Mouse (Mus musculus) ovary, postnatal 36 days (tissue): ENCODE measurements around the gene Cap2.

ENCODE experiments used
- DNase-seq: peaks from one replicate; pipeline ENCODE4 v3.0.0; 2022; ENCODE audit warnings: low spot score, mixed read lengths

Cap2 gene

DNA sequence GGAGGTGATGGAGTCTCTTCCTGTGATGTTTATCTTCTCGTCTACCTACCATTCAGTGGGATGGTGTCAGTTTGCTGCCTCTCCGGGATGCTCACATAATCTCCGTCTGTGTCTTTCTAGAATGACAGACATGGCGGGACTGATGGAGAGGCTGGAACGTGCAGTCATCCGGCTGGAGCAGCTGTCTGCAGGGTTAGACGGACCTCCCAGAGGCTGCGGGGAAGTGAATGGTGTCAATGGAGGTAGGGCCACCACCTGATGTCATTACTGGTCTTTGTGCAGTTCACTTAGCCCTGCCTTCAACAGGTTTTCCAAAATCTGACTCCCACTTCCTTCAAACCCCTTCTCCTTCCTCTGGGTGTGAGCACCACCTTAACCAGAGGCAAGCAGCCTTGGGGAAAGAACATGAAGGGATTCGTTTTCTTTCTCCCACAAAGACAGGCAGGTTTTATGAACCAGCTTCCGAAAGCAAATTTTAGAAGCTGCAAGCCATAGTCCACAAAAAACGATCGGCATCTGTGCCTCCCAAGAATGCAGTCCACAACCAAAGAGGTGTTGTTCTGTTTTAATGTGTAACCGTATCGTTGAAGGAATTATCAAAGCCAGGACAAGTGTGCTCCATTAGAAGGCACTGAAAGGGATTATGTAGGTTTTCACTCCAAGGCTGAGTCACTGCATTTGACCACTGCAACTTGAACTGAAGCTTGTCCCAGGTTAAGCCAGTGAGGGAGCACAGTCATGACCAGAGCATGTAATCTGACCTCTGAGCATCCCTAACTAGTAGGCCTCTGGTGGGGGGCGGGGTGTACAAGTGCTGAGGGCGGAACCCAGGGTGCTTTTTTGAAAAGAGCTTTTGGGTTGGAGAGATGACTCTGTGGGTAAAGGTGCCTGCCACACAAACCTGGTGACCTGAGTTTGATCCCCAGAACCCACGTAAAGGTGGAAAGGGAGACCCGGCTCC, 23.9 kb downstream of the Cap2 start:
- no peak for DNase-seq

DNA sequence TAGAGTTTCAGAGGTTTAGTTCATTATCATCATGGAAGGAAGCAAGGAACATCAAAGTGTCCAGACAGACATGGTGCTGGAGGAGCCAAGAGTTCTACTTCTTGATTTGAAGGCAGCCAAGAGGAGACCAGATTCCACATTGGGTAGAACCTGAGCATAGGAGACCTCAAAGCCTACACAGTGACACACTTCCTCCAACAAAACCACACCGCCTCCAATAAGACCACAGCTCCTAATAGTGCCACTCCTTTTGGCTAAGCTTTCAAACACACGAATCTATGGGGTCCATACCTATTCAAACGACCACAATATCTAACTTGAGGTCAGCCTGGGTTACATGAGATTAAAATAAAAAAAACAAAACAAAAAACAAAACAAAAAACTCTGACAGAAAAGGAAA, 25.0 kb downstream of the Cap2 start:
- DNase-seq: no peak

DNA sequence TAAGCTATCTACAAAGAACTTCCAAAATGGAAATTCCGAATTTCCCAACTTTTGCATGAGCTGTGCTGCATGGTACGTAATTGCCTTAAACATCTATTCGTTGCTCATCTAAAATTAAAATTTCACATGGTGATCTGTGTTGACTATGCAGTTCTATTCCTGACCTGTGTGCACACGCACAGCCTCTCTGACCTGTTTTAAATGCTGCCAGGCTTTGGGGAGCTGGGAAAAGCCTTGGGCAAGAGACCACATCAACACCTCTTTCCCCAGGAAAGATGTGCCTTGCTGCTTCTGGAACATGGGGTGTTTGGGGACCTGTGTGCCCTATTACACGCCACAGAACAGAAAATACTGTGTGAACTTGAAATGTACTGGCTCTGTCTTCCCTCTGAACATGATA, 25.7 kb downstream of the Cap2 start:
- no peak for DNase-seq

DNA sequence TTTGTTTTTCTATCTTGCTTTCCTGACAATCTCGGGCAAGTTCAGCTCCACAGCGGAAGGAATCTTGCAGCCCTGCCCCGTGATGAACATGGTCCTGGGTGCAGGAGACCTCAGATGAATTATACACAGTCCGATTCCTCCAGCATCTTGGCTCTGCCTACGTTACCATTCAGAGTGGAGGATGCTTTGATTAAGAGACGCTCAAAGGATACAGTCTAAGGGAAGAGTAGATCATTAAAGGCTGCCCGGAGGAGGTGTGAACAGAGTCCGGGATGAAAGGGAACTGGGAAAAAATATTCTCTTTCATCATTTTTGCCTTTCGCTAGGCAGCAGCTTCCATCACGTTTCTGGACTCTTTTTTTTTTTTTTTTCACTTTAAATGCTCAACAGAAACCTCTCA, 27.4 kb downstream of the Cap2 start:
- no peak for DNase-seq

DNA sequence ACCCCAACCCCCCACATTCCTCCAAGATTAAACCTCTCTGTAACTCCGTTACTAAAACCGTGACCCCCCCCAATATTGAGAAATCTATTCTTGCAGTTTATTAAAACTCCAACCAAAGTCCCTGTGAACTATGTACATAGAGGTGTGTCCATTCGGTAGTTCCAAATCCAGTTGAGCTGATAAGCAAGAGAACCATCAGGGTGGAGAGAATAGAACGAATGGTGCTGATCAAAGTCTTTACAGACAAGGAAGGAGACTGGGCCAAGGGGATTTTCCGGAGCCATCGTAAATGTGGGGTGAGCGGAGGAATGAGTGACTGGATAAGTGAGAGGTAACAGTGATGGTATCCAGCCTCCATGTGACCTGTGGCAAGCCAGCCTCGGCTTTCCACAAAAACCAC, 28.9 kb downstream of the Cap2 start:
- no peak for DNase-seq

DNA sequence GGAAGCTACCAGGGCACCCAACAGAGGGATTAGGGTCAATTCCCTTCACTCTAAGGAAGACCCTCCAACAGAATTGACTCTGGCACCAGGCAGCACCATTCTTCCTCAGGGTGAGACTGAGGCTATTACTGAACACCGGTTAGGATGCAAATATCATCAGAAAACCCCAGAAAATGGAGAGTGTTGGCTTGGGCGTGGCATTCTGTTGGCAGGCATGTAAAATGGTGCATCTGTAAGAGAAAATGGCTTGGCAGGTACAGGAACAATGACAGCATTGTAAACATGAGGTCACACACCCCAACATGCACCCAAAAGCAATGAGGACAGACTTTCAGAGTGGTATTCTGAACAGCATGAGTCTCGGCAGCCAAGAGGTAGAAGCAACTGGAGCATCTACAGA, 30.0 kb downstream of the Cap2 start:
- DNase-seq: no peak

DNA sequence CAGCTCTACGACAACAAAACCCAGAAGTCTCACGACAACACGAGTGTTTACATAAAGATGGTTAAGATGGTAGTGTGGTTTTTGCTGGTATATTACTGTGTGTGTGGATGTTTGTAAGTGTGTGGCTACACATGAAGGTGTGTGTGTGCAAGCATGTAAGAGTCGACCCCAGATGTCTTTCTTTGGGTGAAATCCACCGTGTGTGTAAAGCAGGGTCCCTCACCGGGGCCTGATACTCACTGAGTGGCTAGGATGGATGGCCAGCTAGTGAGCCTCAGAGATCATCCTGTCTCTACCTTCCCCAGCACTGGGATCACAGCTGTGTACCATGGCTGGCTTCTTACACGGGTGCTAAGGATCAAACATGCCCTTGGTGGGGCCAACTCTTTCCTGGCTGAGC, 30.6 kb downstream of the Cap2 start:
- DNase-seq: no peak

DNA sequence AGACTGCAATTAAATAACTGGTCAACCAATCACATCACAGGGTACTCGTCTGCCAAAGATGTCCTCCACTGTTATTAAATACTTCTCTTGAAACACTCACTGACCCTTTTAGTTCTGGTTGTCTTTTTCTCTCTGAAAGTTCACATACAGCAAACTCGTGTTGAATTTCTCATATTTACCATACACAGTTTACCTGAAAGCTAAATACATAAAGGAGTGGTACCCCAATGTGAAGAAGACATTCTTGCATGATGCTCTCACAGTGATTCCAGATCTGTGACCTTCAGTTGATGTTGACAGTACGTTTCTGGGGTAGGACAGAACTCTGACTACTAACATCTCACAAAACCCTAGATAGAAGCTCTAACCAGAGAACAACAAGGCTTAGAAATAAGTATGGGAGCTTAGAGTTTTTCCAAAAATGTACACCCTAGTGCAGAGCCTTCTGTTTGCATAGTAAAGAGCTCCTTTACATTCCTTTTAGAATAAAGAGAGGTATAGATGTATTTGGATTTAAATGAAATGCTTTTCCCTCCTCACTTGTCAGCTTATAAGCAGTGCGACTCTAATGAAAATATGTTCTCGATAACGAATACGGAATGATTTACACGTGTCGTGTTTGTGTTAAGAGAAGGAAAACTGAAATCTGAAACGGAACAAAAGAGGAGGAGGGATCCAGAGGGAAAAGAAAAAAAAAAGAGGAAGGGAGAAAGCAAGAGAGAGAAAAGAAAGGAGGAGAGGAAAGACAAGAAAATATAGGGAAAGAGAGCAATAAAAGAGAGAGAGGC, 31.9 kb downstream of the Cap2 start:
- no peak for DNase-seq

DNA sequence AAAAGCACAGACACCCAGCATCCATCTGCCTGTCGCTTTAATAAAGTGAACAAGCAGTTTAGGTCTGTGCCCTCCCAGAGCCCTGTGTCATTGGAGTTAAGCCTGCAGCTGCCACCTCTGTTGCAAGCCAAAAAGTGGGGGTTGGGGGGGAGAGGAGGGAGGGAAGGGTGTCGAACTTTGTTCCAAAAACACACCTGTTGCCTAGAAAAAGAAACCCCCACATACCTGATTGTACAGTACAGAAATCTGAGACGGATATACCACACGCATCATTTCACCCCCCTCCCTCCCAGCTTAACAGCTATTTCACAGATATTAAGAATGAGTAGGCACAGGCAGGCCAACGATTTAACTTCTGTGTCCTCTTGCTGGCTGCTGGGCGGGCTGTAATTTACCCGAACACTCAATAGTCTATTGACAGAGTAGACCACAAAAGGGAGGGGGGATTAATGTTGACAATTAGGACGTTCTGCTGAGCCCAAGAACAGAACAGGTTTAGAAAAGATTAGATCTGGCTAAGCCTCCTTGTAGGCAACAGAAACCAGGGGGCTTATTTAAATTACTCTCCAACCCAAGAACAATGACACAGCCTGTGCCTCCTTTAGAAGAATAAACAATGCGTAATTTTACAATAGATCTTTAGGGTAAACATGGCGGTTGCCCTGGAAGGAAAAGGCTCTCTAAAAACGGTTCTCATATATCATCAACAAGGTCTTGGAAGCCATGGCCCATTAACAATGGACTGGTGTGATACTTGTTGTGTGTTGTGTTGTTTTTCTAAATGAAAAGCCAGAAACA, 32.7 kb downstream of the Cap2 start:
- no peak for DNase-seq

DNA sequence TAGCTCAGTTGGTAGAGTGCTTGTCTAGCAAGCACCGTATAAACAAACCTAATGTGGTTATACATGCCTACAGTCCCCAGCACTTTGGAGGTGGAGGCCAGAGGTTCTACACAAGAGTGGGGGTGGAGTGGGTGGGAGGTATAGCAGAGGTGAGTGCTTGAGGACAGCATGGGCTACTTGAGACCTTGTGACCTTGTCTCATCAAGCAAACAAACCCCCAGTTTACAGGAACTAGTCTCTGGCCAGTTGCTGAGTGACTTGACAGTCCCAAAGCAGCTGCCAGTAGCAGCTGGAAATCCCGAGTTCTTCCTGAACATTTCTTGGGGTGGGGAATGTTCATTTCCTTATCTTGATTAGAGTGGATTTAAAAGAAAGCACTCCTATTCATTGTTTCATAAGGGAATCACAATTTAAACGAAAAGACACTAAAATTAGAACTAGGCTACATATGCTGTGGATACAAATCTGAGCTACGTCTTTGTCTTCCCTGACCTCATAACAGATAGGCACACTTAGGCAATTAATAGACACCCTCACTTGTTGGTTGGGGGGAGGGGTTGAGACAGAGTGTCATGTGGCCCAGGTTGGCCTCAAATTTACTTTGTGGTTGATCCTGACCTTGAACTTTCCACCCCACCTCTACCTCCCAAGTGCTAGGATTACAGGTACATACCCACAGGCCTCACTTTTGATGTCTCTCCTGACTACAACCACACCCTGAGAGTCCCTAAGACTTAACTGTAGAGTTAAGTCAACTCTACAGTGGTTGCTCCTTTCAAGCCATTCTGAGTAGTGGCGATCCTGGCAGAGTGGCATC, 33.5 kb downstream of the Cap2 start:
- no peak for DNase-seq

DNA sequence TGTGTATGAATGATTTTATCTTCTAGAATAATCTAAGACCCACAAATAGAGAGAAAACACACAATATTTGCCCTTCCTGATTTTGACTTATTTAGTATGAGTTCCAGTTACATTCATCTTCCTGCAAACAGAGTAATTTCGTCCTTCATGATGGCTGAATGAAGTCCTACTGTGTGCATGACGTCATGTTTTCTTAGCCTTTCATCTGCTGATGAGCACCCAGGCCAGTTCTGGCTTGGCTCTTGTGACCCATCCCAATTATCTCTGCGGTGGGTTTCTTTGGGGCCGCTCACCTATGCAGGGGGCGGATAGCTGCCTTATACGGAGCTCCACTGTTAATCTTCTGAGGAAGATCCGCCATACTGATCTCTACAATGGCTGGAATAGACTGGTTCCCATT, 37.6 kb downstream of the Cap2 start:
- DNase-seq: no peak

DNA sequence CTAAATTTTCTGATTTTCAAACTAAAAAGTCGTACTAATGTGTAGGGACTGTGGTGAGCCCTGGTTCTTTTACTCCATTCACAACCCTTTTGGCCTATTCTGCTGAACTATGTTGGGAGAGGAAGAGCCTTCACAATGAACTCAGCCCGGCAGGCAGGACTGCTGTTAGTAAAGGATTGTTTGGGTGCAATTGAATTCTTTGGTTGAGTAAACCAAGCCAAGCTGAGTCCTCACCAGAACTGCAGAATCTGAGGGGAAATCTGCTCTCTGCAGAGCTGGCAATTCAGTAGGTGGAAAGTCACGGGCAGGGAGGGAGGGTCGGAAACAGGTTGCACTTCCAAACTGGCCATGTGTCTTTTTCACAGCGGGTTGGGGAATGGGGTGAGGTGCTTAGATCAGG, 39.3 kb downstream of the Cap2 start:
- DNase-seq: no peak

DNA sequence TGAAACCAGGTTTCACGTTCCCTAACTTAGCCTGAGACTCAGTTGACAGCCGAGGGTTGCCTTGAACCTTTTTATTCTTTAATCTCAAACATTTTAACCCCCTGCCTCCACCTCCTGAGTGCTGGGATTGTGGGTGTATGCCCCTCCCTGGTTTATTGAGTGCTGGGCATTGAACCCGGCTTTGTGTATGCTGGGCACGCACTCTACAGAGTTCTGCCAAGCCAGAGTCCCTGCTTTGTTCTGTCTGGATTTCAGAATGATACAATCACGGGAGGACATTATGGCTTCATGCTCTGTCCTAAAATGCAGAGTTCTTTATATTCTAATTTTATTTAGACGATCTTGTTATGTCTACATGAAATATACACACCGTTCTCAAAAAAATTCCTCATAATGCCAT, 41.1 kb downstream of the Cap2 start:
- DNase-seq: no peak

DNA sequence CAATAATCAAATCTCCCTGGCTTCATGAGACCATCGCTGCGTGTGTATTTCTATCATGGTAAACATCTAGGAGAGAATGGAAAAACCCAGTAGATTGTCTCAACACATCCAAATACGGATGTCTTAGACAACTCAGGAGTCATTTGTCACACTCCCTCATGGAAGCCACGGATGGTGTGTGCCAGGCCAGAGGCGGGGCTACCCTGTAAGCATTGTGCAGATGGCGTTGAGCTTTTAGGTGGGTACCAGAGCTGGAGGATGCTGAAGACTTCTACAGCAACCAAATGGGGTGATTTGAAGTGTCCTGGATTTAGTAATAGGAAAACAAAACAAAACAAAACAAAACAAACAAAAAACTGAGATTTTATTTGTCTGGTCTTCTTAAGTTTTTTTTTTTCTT, 43.0 kb downstream of the Cap2 start:
- DNase-seq: no peak

DNA sequence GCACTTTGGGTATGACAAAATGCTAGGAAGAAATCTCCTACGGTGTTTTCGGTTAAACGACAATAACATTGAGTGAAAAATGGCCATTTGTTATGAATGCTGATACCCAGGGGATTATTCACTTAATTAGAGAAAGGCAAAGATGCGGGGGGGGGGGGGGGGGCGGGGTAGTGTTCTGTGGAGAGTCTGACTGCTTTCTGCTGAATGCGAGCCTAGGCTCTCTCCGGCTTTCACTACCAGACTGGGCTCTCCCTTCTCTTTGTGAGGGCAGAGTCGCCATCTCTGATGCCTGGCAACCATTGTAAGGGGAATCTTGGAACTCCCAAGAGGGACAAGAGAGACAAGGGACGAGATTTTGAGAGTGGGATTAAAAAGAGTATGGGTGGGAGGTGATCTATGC, 43.4 kb downstream of the Cap2 start:
- no peak for DNase-seq

DNA sequence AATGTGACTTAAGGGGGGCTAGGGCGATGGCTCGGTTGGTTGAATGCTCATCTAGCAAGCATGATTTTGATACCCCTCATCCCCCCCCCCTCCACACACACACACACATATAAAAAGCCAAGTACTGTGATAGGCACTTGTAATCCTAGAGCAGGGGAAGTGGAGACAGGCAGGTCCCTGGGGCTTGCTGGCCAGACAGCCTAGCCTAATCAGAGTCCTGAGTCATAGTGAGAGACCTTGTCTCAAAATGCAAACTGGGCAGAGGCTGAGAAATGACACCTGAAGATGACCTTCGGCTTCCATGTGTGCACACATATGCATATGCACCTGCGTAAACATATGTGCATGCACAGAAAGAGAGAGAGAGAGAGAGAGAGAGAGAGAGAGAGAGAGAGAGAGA, 45.2 kb downstream of the Cap2 start:
- no peak for DNase-seq

DNA sequence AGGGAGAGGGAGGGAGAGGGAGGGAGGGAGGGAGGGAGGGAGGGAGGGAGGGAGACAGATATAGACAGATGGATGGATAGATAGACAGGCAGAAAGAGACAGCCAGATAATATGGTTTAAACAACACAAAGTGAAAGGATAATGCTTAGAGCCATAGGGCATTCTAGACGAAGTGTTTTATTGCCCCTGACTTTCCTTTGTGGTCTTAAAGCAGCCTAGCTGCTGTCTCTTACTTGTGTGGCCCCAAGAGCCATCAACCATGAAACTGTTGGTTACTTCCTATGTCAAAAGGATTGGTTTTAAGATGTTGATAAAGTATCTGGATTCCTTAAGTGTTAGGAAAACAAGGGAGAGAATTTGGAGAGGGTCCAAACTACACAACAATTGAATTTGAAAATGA, 45.6 kb downstream of the Cap2 start:
- DNase-seq: no peak

DNA sequence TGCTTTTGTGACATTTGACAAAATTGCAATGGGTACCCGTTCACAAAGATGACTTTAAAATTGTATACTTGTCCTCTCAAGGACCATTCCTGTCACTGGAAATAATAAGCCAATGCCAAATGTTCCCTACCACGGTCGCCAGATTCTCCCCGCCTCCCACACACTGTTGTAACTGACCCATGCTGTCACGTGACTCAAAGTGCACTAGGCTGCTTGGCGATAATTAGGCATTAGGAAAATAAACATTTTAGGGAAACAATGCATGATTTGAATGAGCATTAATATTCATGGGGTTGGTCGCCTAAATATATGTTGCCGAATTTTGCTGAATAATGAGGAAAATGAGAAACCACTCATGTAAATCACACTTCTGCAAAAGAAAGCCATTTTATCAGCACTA, 46.5 kb downstream of the Cap2 start:
- DNase-seq: no peak

DNA sequence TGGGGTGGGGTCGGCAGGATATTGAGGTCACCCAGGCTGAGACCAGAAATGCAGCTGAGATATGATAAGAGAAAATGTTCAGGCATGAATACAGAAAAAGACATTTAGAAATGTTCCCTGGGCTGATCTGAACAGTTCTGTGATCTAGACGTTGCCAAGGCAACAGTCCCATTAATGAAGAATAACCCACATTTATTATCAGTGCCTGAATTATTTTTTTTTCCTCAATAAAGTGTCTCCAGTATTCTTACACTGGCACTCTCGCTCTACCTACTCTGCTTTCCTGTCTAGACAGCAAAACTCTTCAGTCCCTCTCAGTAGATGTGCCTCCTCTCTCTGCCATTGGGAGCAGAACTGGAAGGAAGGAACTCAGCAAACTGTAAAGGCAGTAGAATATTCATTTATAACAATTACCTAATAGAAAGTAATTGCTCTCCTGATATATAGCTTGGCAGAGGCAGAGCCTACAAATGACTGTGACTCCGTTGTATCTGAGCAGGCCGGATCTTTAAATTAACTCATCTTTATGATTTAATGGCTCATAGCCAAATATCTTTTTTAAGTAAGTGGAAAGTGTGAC, 47.0 kb downstream of the Cap2 start:
- no peak for DNase-seq

DNA sequence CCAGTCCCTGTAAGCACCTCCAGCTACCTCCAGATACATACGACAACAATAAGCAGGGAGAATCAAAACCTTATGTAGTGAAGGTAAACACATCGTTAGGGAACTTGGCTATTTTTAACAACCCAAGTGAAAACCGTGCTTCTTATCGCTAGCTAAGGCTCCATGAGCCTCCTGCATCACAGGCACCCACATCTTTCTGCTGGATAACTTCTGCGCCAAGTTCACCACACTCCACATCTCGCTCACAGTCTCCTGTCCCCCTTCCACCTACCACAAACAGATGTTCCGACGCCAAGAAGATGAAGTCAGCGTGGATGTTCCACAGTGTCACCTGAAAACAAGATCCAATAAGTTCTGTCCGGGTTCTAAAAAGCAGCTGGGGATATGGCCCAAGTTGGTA, 49.0 kb downstream of the Cap2 start:
- DNase-seq: no peak

DNA sequence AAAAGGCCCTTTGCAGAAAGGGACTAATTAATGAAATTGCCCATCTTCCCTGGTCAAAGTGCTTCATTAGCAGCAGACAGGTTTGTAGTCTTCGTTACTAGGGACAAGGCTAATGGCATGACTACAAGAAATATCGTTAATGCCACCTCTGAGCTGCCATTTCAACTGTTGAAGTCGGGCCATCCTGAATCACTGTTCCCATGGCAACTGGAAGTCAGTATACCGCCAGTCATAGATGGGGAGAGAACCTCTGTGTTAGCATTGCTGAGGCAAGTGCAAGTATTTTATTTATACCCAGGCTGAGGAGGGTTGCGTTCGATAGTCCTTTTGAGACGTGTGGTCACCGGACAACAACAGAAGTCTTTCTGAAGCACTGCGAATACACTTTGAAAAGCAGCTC, 53.1 kb downstream of the Cap2 start:
- no peak for DNase-seq
